Mouse (Mus musculus) liver, embryonic 14.5 days (tissue): ENCODE data around the gene Pdcd4. TPM values are rescaled to one million over a fixed set of nuclear protein-coding genes. Genes with fewer than 3 reads are reported as not detected.

Experiments used
- ATAC-seq: fragments of 200-750 bp; cut with Nextera tagmentation; 2 replicates; pipeline ENCODE4 v1.8.0; 2017; ENCODE audit warnings: moderate number of reproducible peaks, mild to moderate bottlenecking, moderate library complexity; ENCODE audit not compliant: insufficient read depth
- DNase-seq, 3 experiments: peaks; one replicate each; pipeline ENCODE4 v3.0.0-alpha.2; 2012 to 2013; ENCODE audit warnings: low read depth in 3 of 3, low spot score in 3 of 3
- H3K27ac ChIP-seq: fragments of 300-500 bp; sonication (generic); 2 replicates; pipeline ENCODE4 v1.5.1; 2014; ENCODE audit warnings: moderate library complexity, mild to moderate bottlenecking, control low read depth, inconsistent platforms
- H3K27me3 ChIP-seq: fragments of 300-500 bp; sonication (generic); 2 replicates; pipeline ENCODE4 v1.6.1; 2014; ENCODE audit warnings: mild to moderate bottlenecking, low read length, moderate library complexity; ENCODE audit not compliant: control insufficient read depth, insufficient read depth
- H3K36me3 ChIP-seq: fragments of 300-500 bp; sonication (generic); replicated peaks from 2 replicates; pipeline ENCODE4 v1.6.1; 2014; ENCODE audit warnings: low read depth; ENCODE audit not compliant: control insufficient read depth, insufficient read depth
- H3K4me1 ChIP-seq, 2 experiments: fragments of 200-500 bp in 1 of 2; fragments of 300-500 bp in 1 of 2; sonication (generic) in 1 of 2; replicated peaks; 2 replicates each; pipeline ENCODE4 v1.6.1; 2012 to 2014; ENCODE audit warnings: antibody characterized with exemption in 1 of 2, inconsistent platforms in 1 of 2, low read length in 1 of 2; ENCODE audit not compliant: control insufficient read depth in 2 of 2, insufficient read depth in 2 of 2
- H3K4me2 ChIP-seq: fragments of 300-500 bp; sonication (generic); 2 replicates; pipeline ENCODE4 v1.6.1; 2014; ENCODE audit warnings: low read depth, mild to moderate bottlenecking, control low read depth, moderate library complexity
- H3K4me3 ChIP-seq, 2 experiments: fragments of 200-500 bp in 1 of 2; fragments of 300-500 bp in 1 of 2; sonication (generic) in 1 of 2; 2 replicates each; pipeline ENCODE4 v1.5.1; 2012 to 2014; ENCODE audit warnings: low read depth in 2 of 2, low read length in 2 of 2, mild to moderate bottlenecking in 2 of 2, control low read depth in 1 of 2, inconsistent platforms in 1 of 2, moderate library complexity in 1 of 2; ENCODE audit not compliant: insufficient read depth in 1 of 2
- H3K9ac ChIP-seq: fragments of 300-500 bp; sonication (generic); replicated peaks from 2 replicates; pipeline ENCODE4 v1.6.1; 2014; ENCODE audit warnings: mild to moderate bottlenecking, control low read depth, moderate library complexity
- H3K9me3 ChIP-seq: fragments of 300-500 bp; sonication (generic); 2 replicates; pipeline ENCODE4 v1.6.1; 2016; ENCODE audit warnings: low read length, mixed read lengths; ENCODE audit not compliant: control insufficient read depth
- CTCF ChIP-seq: IDR thresholded peaks from 2 replicates; pipeline ENCODE4 v1.5.1; 2016; ENCODE audit warnings: antibody characterized with exemption, low read depth, control low read depth
- EP300 ChIP-seq: IDR thresholded peaks from 2 replicates; pipeline ENCODE4 v1.6.1; 2016; ENCODE audit warnings: antibody characterized with exemption, low read depth
- WGBS: fragments of 180-500 bp; shearing (Covaris S2); extraction: QIAGEN DNeasy Blood & Tissue Kit; methylation state at CpG from one replicate; pipeline ENCODE4 v1.1.7; 2014; ENCODE audit not compliant: insufficient replicate concordance; 5-methylcytosine and 5-hydroxymethylcytosine counted together
- polyA plus RNA-seq, 2 experiments: library from polyadenylated mRNA; depleted of rRNA in 1 of 2; stranded (reverse) in 1 of 2; unstranded in 1 of 2; fragments of >200 nt; fragmentation: Nextera tagmentation in 1 of 2; extraction: Ambion mirVana in 1 of 2; gene quantifications; 2 replicates each; pipeline versions ENCODE4 v1.2.1 to v1.2.3; 2012 to 2014

Pdcd4 gene
- polyA plus RNA-seq, 2 experiments: 6.6 to 16.2 TPM

- Histone ChIP-seq H3K9ac (no peak overlapping the region), H3K36me3 (no peaks in the 10 kb centered on the region), H3K4me1 (no peaks in the 10 kb centered on the region), H3K27ac (no peak overlapping the region), H3K9me3 (no peaks in the 10 kb centered on the region), H3K4me2 (no peak overlapping the region), H3K27me3 (no peaks in the 10 kb centered on the region), H3K4me3 (no peak overlapping the region)
- 75% methylated on average over 6 of the region's 6 CpGs for WGBS
- ATAC-seq: no peak
- no peak for DNase-seq
- TF ChIP-seq CTCF (no peak), EP300 (no peak)
Observed at GRCm38 (mm10) chr19:53871502-53871901, 20.5 kb upstream of the Pdcd4 start.

GRCm38 (mm10) chr19:53872994-53873713, 18.9 kb upstream of the Pdcd4 start:
- Histone ChIP-seq H3K9ac (no peak overlapping the region), H3K36me3 (no peaks in the 10 kb centered on the region), H3K9me3 (no peaks in the 10 kb centered on the region), H3K4me2 (no peak overlapping the region), H3K4me1 (no peaks in the 10 kb centered on the region), H3K27ac (no peak overlapping the region), H3K27me3 (no peaks in the 10 kb centered on the region), H3K4me3 (no peak overlapping the region)
- no peak for DNase-seq
- TF ChIP-seq EP300 (no peak), CTCF (no peak)
- ATAC-seq: no peak
- WGBS: 68% methylated on average over 6 of the region's 6 CpGs

- H3K4me1 ChIP-seq: no peaks in the 10 kb centered on the region
- DNase-seq (no peak), ATAC-seq (no peak)
- no peak overlapping the region for H3K4me3 ChIP-seq
- no peaks in the 10 kb centered on the region for H3K36me3 ChIP-seq
- 72% methylated on average over 6 of the region's 6 CpGs for WGBS
- H3K27me3 ChIP-seq: no peaks in the 10 kb centered on the region
- no peaks in the 10 kb centered on the region for H3K9me3 ChIP-seq
- H3K27ac ChIP-seq: no peak overlapping the region
- TF ChIP-seq CTCF: no peak
- TF ChIP-seq EP300: no peak
- H3K4me2 ChIP-seq: no peak overlapping the region
- H3K9ac ChIP-seq: no peak overlapping the region
Observed at GRCm38 (mm10) chr19:53875246-53875645, 16.8 kb upstream of the Pdcd4 start.

- Histone ChIP-seq H3K36me3 (no peaks in the 10 kb centered on the region), H3K27me3 (no peaks in the 10 kb centered on the region), H3K4me3 (no peak overlapping the region), H3K4me1 (no peaks in the 10 kb centered on the region), H3K9ac (no peak overlapping the region), H3K27ac (no peak overlapping the region), H3K9me3 (no peaks in the 10 kb centered on the region), H3K4me2 (no peak overlapping the region)
- ATAC-seq (no peak), DNase-seq (no peak)
- 14% methylated on average over 1 of the region's 1 CpGs for WGBS
- TF ChIP-seq CTCF (no peak), EP300 (no peak)
Observed at GRCm38 (mm10) chr19:53877779-53878178, 14.3 kb upstream of the Pdcd4 start.

- no peak overlapping the region for H3K4me3 ChIP-seq
- H3K4me1 ChIP-seq: peaks cover 4 to 6% of the 10 kb centered on the region in 2 experiments
- no peak overlapping the region for H3K27ac ChIP-seq
- no peaks in the 10 kb centered on the region for H3K27me3 ChIP-seq
- no peak overlapping the region for H3K9ac ChIP-seq
- DNase-seq: no peak
- H3K9me3 ChIP-seq: no peaks in the 10 kb centered on the region
- H3K36me3 ChIP-seq: no peaks in the 10 kb centered on the region
- WGBS: 70% methylated on average over 1 of the region's 1 CpGs
- TF ChIP-seq CTCF: peak; percentile 29
- no peak for TF ChIP-seq EP300
- H3K4me2 ChIP-seq: no peak overlapping the region
- no peak for ATAC-seq
Observed at GRCm38 (mm10) chr19:53880460-53880859, 11.6 kb upstream of the Pdcd4 start.
